Mouse (Mus musculus) sigmoid colon, adult 10 weeks (tissue): ENCODE results near the gene Chga. TPM values are rescaled to one million over a fixed set of nuclear protein-coding genes. Genes with fewer than 3 reads are reported as not detected.

Source experiments
- polyA plus RNA-seq: library from polyadenylated mRNA; stranded (reverse); fragments of 350-450 nt; fragmentation: Illumina TruSeq; extraction: RNeasy Lipid Tissue Mini Kit (QIAGEN cat#74804); gene quantifications from one replicate; pipeline ENCODE4 v1.2.3, GENCODE M21; 2014; ENCODE audit warnings: low read depth, low replicate concordance

Chga gene
- 5.6 TPM for polyA plus RNA-seq

DNA sequence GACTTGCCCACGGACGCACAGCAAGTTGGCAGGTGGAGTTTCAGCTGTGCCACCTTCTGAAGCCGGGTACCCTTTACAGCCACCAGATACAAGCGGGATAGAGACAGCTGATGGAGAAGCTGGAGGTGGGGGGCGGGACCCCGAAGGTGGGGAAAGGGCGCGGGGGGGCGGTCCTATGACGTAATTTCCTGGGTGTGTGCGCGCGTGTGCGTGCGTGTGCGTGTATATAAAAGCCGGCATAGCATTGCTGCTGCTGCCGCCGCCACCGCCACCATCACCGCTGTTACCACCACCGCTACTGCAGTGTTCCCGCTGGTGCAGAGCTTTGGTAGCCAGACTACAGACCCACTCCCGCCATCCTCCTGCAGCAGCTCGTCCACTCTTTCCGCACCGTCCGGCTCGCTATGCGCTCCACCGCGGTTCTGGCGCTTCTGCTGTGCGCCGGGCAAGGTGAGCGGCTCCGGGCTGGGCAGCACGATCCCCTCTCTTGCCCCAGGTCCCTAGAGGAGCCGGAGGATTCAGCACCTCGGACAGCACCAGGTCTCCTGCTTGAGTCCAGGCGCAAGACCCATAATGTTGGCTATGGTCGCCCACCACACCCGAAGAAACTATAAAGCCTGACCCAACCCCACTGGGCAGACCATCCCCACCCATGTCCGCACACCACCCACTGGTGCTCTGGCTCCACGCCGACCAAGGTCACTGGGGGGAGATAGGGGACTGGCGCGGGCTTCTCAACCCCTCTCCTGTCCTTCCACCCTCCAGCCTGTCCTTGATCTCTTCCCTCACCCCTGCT lies at the start of gene Chga:
Gene Chga, plus strand, starts transcription at position 249 of the 796 bp plus-strand sequence.

Other genes with a start within 250 kb of the Chga start
- gene Lgmn, start 115.2 kb upstream of the Chga start, polyA plus RNA-seq = 25.1 TPM
- gene Golga5, start 85.8 kb upstream of the Chga start, polyA plus RNA-seq = 59.2 TPM
- gene Itpk1, start 150.0 kb downstream of the Chga start, polyA plus RNA-seq = 2.8 TPM
- gene Moap1, start 188.7 kb downstream of the Chga start, polyA plus RNA-seq = 2.5 TPM
- 13.3 TPM for gene Tmem251, start 188.8 kb downstream of the Chga start, polyA plus RNA-seq
- not detected for gene Gm28051, start 202.8 kb downstream of the Chga start, polyA plus RNA-seq
- 15.3 TPM for gene Gon7, start 202.8 kb downstream of the Chga start, polyA plus RNA-seq
- gene Ubr7, start 203.0 kb downstream of the Chga start, polyA plus RNA-seq = 22.5 TPM
- gene Gm20604, start 203.7 kb downstream of the Chga start, polyA plus RNA-seq = 17.4 TPM